Mouse (Mus musculus): ENCODE results near the gene Lrrc30.

Gene Lrrc30

DNA sequence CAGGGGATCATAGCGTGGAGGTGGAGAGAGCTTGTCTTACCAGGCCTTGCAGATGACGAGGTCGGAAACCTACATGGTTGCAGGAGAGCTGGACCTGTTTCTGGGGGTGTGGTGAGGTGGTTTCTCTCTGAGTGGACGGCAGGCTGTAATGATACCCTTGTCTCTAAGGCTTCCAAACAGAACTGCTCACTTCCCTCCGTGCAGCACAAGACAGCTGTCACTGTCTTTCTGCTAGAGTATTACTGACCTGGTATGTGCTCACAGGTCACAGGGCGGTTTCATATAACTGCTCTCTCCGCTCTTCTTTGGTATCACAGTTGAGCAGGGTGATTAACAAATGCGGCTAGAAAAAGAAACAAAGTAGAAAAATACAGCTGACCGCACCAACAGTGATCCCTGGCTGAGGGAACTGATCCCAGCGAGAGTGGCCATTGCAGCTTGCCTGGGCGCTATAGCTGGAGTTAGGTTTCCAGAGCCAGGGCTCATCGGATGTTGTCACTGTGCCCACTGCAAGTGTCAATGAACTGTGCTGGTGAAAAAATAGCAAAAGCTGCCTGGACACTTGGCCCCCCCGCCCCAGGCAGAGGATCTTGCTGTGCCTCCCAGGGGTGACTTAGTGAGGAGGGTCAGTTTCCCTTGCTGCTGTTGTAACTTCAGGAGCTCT, at the start of gene Lrrc30:
TSS of gene Lrrc30 (minus strand) at position 48 of the 664 bp plus-strand sequence.
- no peak for DNase-seq (ENCODE audit: low read depth, low spot score)

DNA sequence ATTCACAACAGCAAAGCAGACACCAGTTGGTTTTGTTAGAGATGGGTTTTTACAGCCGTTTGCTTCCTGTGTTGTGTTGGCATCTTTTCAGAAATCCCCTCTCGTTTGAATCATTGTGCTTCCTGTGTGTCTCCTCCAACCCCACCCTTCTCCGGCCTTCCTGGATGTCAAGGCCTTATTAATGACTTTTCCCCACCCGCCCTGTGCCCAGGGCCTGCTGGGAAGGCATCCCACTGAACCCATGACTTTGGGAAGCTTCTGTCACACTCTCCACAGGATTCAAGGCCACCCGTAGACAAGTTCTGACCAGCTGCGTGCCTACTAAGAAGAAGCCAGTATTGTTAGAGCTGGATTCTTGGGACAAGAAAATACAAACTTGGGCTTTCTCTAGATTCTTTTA, 48.6 kb upstream of the Lrrc30 start:
- no peak for DNase-seq (ENCODE audit: low read depth, low spot score)

DNA sequence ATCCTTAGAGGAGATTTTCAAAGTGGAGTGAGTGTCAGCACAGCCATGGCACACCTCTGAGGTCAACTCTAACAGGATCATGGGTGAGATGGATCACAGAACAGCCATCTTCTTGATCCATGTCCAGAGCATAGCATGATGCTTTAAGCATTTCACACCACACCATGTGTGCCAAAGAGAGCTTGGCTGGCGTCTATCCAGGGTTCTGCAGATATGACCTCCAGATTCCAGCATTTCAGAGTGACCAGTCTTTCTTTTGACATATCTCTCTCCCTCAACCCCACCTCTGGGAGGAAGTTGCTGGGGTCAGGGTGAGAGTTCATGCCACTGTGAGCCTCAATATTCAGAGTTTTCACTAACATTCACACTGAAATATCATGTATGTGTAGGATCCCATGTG, 46.1 kb upstream of the Lrrc30 start:
- no peak for DNase-seq (ENCODE audit: low read depth, low spot score)

DNA sequence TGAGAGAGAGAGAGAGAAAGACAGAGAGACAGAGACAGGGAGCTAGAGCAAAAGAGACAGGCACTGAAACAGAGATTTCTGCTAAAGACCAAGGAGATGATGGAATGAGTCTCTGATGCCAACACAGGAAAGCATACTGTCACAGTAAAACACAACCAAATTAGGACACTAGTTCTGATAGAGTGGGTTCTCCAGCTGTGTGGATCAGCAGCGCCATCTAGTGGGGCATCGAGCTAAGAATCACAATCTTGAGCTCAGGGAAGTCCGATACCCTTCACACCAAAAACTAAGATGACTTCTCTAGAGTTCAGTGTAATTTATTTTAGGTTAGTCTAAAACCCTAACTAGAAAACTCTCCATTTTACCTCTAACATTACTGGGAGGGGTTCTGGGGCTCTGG, 35.5 kb upstream of the Lrrc30 start:
- DNase-seq (ENCODE audit: low read depth, low spot score) = peak; percentile 11

DNA sequence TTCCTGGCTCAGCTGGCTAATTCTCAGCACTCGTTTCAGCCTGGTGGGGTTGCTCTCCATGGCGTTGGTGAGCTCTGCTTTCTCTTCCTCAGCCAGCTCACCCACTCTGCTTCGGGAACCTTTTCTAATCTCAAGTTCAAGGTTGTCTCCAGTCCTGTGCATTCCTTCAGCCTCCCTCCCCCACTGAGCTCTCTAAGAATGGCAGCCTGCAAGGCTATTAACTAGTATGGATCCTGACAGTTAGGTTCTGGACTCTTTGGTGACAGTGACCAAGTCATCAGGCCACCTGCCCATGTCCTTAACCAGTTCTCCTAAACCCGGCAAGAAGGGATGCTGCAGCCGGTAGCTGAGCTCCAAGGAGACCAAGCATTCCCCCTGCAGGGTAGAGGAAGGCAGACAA, 34.5 kb upstream of the Lrrc30 start:
- DNase-seq (ENCODE audit: low read depth, low spot score) = no peak

DNA sequence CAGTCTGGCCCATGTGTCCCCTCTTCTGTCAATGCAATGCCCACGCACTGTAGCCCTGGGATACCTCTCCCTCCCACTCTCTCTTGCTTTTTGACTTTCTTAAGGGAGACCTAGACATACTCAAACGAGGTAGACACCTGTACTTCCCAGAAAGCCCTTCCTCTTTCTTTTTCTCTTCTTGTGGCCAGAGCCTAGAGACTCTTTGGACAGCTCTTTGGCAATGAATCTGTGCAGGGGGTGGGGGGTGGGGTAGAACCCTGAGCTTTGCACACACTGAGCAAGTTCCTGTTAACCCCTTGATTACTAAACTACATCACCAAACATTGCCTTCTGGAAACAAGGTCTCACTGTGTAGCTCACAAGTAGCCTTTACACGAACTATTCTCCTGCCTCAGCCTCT, 31.8 kb upstream of the Lrrc30 start:
- DNase-seq (ENCODE audit: low read depth, low spot score) = no peak

DNA sequence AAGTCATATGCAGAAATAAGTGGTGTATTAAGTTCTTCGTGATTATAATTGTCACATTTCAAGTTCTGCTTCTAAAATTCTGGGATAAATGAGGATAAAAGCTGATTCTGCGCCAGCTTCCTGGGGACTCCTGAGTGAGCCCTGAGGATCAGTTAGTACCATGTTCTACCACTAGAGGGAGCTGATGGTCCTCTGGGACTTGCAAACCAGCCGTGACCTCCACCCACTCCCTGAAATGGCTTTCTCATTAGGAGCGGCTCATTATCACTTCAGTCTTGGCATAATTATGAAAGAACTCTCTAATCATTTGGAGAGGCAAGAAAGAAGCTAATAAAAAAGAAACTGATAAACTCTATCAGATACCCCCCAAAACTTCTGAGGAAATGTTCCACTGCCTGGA, 19.0 kb upstream of the Lrrc30 start:
- DNase-seq (ENCODE audit: low read depth, low spot score) = peak; percentile 14

DNA sequence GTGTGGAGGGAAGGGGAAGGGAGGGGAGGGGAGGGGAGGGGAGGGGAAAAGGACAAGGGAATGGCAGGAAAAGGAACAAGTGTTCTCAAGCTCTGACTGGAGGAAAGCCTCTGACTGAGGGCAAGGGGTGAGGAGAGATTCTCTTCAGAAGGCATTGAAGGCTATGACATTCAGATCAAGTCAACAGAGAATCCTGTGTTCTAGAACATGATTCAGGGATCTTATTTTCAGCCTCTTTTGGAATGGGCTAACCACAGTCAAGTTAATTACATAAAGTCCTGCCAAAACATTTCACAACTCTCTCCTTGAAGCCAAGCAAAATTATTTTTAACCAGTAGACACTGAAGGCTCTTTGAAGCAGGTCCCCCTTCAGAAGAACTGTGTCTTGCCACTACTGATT, 9.1 kb upstream of the Lrrc30 start:
- no peak for DNase-seq (ENCODE audit: low read depth, low spot score)

DNA sequence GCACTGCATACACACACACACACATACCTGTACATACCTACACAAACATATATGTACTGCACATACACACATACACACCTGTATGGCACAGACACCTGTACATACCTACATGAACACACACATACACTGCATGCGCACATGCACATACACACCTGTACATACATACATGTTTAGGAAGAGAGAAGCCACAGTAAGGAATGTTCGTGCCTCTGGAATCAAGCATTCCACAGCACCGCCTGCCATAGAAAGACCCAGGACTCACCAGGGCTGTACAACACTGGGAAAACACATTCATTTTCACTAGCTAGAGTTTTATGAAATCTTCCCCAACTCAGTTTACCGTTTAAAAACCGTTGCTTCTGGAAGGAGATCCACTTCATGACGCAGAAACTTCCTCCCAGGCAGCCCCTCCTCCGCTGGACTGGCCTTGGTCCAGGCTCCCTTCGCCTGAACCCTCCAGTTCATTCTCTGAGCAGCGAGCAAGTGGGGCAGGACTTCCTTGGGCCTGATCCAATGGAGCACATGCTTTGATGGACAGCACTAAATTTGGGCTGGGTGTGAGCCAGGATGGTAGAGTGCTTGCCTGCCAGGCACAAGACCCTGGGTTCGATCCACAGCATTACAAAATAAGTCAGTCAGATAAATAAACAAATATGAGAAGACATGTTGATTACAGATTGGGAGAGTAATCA, 5.7 kb upstream of the Lrrc30 start:
- no peak for DNase-seq (ENCODE audit: low read depth, low spot score)

DNA sequence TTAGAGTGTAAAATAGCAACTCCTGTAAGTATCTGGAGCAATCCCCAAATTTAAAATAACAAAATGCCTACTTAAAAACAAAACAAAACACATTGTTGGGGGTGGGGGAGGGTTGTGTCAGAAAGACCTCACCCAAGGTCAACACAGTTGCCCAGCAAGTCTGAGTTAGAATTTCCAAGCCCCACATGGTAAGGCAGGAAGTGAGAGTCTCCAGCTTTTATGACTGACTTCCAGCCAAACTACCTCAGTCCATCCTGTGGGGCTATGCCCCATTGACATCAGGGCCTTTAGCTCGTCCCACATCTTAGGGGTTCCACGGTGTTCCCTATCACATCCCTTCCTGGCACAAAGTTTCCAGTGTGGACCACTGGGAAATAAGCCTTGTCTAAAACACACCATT, 4.4 kb upstream of the Lrrc30 start:
- no peak for DNase-seq (ENCODE audit: low read depth, low spot score)

DNA sequence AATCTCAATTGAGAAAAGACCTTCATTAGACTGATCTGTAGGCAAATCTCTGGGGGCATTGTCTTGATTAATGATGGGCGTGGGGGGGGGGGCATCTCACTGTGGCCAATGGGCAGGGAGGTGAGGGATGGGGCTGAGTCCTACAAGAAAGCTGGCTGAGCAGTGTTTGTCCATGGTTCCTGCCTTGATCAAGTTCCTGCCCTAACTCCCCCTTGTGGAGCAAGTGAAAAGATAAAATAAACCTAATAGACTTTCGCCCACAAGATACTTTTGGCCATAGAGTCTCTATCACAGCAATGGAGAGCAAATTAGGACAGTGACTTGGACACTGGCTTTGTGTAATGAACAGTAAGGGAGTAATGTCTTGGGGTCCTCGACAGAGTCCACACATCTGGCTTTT, 3.8 kb upstream of the Lrrc30 start:
- no peak for DNase-seq (ENCODE audit: low read depth, low spot score)

DNA sequence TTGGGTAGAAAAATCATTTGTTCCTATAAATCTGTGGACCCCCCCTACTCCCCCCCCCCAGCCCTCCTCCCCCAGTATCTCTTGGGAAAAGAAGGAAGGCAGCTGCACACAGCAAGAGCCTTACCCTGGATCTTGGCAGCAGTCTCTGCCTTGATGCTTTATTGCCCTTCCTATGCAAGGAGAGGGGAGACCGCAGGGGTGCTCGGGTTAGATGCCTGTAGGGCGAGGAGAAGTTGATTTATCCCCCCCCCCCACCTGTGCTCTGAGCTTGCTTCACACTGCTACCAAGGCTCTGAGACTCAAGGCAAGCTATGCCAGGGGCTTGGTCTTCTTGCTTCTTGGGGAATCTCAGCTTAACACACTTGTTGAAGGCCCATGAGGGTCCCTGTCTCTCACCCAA, 2.8 kb downstream of the Lrrc30 start:
- DNase-seq (ENCODE audit: low read depth, low spot score) = no peak

DNA sequence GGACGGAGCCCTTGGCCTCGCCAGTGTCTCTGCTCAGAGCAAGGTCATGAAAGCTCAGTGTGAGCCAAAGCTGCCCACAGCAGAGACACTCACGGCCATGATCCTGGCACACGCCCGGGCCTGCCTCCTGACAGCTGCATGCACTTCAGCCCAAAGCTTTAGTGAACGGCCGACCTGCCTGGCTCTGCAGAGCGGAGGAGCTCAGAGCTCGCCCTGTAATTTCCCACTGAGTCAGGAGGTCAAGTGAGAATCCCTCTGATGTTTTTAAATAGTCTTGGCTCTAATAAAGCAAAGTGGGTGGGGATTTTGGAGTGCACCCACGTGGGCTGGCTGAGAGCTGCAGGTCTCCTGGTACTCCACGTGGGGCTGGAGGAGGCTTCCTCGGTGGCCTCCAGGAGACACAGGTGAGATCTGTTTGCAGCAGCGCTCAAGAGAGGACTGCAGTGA, 3.3 kb downstream of the Lrrc30 start:
- DNase-seq (ENCODE audit: low read depth, low spot score) = no peak

DNA sequence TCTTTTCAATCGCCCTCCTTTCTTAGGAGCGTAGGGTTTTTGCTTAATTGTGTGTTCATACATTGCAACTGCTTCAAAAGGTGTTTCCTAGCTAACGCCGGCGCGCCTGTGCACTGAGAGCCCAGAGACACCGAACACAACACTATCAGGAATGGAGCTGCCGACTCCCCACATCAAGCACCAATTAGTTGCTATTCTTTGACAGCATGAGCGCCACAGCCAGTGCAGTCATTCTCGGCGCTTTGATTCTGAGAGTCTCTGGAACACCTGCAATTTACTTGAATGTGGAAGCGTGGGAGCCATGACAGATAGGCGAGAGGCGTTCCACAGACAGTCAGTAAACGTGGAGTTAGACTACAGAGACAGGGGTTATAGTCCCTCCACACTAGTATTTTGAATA, 4.0 kb downstream of the Lrrc30 start:
- DNase-seq (ENCODE audit: low read depth, low spot score) = no peak

DNA sequence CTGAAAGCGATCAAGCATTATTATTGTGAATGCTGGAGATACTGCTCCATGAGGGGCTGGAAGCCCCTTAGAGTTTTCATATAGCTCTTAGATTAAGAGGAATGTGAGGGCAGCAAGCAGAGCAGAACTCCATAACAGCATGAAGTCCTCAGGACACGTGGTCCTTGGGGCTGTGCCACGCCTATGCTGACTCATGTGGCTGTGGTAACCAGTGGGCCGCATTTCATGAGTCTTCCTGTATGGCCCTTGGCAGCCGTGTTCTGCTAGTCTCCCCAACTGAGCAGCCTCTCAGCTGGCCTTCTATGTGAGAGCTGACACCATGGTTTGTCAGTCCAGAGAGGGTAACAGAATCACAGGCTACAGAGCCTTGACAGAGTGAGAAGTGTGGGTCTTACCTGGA, 7.1 kb downstream of the Lrrc30 start:
- no peak for DNase-seq (ENCODE audit: low read depth, low spot score)

DNA sequence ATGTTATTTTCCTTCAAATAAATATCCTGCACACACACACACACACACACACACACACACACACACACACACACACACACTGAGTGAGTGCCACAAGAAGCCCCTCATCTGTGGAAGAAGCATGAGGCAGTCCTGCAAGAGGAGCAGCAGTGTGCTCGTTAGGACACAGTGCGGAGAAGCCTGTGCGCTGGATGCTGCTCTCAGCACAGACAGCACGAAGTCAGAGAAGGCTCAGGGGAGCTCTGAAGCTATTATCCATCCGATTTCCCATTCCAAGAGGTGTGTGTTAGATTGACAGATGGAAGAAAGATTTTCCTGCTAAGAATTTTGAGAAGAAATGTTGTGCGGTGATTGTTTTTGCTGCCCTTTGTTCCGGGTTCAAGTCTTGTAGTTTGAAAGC, 13.5 kb downstream of the Lrrc30 start:
- no peak for DNase-seq (ENCODE audit: low read depth, low spot score)

DNA sequence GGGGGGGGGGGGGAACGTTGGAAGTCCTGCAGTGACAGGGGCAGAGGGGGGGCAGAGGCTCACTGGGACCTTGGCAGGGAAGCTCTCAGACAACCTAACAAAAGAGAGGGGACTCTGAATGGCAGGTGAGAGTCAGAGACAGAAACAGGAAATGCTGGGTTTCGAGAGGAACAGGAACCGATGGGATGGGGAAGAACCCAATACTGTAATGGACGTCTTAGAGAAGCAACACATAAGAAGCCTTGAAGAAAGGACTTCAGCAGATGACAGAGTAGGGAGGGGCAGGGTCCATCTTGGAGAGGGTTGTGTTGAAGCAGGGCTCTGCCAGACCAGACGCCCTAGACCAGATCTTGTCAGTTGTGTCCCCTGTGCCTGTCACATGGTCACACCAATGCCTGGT, 18.1 kb downstream of the Lrrc30 start:
- no peak for DNase-seq (ENCODE audit: low read depth, low spot score)

DNA sequence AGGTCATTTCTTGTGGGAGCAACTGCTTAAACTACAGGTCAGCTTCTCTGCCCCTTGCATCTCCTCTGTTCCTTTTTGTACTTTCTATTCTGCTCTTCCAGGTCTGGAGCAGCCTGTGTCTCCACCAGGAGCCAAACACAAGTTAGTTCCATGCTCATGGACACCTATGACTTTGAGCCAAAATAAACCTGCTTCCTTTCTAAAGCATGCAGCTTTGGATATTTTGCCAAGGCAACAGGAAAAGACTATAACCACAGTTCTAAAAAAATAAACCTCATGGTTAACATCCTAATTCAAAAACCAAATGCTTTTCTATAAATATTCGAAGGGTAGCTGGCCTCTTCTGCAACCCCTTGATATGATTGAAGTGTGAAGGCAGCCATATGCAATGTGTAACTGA, 19.9 kb downstream of the Lrrc30 start:
- no peak for DNase-seq (ENCODE audit: low read depth, low spot score)

DNA sequence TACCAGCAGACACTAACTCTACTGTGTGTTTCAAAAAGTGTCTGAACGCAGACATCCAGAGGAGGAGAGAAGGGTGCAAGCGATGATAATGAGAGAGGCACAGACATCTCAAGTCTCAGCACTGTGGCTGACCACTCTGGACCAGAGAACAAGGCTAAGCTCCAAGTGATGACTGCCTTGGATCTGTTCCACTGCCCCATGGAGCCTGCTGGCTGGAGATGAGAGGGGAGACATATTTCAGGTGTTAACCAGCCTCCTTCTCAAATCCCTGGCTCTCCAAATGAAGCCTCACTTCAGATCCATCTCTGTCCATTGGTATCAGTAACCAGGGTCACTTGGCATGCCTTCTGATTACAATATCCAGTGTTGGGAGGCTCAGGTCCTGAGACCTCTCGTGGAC, 20.4 kb downstream of the Lrrc30 start:
- DNase-seq (ENCODE audit: low read depth, low spot score) = no peak

DNA sequence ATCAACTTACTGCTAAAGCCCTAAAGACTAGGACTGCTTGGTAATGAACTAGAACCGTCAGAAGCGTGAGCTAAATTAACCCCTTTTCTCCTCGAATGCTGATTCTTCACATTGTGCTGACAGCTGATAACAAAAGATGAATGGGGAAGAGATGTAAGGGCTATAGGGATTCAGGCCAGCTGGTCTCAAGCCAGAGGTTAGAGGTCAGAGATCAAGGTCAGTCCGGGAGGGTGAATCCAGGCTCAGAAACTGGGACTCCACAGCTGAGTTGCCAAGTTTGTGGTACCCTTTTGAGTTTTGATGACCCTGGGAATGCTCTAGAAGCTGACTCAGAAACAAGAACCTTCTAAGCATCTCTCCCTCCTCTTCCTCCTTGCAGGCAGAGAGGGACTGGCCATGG, 28.1 kb downstream of the Lrrc30 start:
- DNase-seq (ENCODE audit: low read depth, low spot score) = no peak

DNA sequence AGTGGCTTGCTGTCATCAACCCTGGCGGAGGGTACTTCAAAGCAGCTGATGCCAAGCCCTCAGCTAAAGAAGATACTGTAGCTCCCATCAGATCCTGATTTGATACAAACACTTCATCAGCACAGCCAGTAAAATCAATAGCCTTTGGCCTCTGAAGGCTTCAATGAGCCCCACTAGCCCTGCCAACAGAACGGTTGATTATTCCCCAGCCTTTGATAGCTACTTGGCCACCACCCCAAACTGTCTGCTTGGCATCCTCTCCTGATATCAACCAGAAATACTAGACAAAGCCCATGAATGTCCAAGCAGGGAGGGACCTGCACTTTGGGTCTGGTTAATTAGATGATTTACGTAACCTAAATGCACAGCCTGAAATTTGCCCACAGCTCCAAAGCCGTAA, 30.0 kb downstream of the Lrrc30 start:
- DNase-seq (ENCODE audit: low read depth, low spot score) = no peak

DNA sequence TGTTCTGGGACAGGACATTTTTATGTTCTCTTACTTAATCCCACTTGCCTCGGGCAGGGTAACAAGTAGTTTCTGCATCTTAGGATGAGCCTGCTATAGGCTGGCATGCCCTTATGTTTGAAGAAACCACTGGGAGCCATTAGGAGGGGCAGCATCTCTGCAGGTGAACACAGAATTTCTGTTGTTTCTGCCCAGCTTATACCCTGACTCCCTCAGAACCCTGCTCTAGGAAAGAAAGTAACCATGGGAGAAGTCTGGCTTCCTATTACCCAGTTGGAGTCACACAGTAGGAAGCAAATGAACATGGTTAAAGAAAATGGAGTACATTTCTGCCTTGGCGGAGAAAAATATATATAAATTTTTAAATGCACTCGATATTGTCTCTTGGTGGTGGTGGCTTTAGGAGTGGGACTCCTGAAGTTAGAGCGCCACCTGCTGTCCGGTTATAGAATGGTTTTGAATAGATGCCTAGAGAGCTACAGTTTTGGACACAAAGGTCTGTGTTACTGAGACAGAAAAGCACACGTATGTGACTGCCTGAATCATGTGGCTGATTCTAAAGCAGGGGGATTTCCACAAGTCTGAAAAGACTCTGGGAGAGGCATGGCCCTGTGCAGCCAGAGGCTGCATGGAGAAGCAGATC, 47.5 kb downstream of the Lrrc30 start:
- peak; percentile 22 for DNase-seq (ENCODE audit: low read depth, low spot score)

DNA sequence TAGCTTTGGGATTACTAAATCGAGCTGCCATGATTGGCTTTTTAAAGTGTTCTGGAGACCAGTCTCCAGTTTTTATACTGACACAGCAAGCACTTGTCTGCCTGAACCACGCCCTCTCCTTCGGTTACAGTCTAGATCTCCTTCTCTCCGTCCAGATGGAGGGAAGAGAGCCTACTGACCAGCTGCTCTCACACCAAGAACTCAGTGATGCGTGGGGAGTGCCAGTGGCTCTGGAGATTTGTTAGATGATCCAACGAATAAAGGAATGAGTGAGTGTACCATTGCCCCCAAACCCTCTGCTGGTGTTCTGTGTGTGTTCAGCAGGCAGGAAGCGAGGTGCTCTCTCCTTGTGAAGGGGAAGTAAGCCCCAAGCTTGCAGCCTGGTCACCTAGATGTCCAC, 48.0 kb downstream of the Lrrc30 start:
- DNase-seq (ENCODE audit: low read depth, low spot score) = no peak
